Mouse (Mus musculus) liver, embryonic 12.5 days (tissue): Measurements from ENCODE around the gene Tff1. TPM values are rescaled to one million over a fixed set of nuclear protein-coding genes. Genes with fewer than 3 reads are reported as not detected.

Source experiments
- ATAC-seq: fragments of 200-750 bp; cut with Nextera tagmentation; 2 replicates; pipeline ENCODE4 v1.8.0; 2017; ENCODE audit warnings: moderate number of reproducible peaks, mild to moderate bottlenecking, moderate library complexity
- H3K27ac ChIP-seq: fragments of 300-500 bp; sonication (generic); 2 replicates; pipeline ENCODE4 v1.5.1; 2016; ENCODE audit warnings: mild to moderate bottlenecking
- H3K27me3 ChIP-seq: fragments of 300-500 bp; sonication (generic); replicated peaks from 2 replicates; pipeline ENCODE4 v1.6.1; 2016; ENCODE audit warnings: mild to moderate bottlenecking, moderate library complexity
- H3K36me3 ChIP-seq: fragments of 300-500 bp; sonication (generic); 2 replicates; pipeline ENCODE4 v1.6.1; 2016; ENCODE audit warnings: mild to moderate bottlenecking, moderate library complexity
- H3K4me1 ChIP-seq: fragments of 300-500 bp; sonication (generic); 2 replicates; pipeline ENCODE4 v1.6.1; 2016
- H3K4me2 ChIP-seq: fragments of 300-500 bp; sonication (generic); 2 replicates; pipeline ENCODE4 v1.6.1; 2016; ENCODE audit warnings: mild to moderate bottlenecking, moderate library complexity
- H3K4me3 ChIP-seq: fragments of 300-500 bp; sonication (generic); 2 replicates; pipeline ENCODE4 v1.5.1; 2016; ENCODE audit warnings: mild to moderate bottlenecking, moderate library complexity
- H3K9ac ChIP-seq: fragments of 300-500 bp; sonication (generic); 2 replicates; pipeline ENCODE4 v1.6.1; 2016; ENCODE audit warnings: mild to moderate bottlenecking, moderate library complexity
- H3K9me3 ChIP-seq: fragments of 300-500 bp; sonication (generic); replicated peaks from 2 replicates; pipeline ENCODE4 v1.6.1; 2016; ENCODE audit warnings: mild to moderate bottlenecking, moderate library complexity
- WGBS: fragments of 180-500 bp; shearing (Covaris S2); methylation state at CpG from one replicate; pipeline ENCODE4 v1.1.7; 2016; ENCODE audit not compliant: insufficient replicate concordance; 5-methylcytosine and 5-hydroxymethylcytosine counted together
- polyA plus RNA-seq: library from polyadenylated mRNA; unstranded; fragments of >200 nt; fragmentation: Nextera tagmentation; extraction: Ambion mirVana; gene quantifications from 2 replicates; pipeline ENCODE4 v1.2.1, GENCODE M21; 2016

Tff1 gene
- polyA plus RNA-seq, 1 experiment from 2014 or later: 0.46 TPM

DNA sequence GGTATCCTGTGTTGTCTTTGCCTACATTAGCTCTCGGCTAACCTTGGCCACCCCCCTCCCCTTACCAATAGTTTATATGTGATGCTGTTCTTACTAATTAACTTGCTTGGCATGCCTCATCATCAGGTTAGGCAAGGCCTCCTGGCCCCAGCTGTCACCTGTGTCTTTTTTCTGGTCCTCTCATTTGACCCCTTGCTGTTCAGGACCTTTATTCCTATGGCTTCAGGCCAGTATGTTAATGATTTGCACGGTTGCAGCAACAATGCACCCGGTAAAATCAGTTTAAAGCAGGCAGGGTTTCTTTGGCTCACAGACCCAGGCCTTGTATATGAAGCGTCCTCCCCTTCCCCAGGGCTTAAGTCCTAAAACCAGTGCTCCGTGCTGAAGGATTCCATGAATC lies 12.6 kb downstream of the Tff1 start:
- Histone ChIP-seq H3K4me3 (no peak overlapping the region), H3K4me1 (0 out of 2 replicates have a peak, but pooled peaks cover 3% of the 10 kb centered on the region), H3K9me3 (no peaks in the 10 kb centered on the region), H3K36me3 (no peaks in the 10 kb centered on the region), H3K4me2 (no peak overlapping the region), H3K9ac (no peak overlapping the region), H3K27me3 (no peaks in the 10 kb centered on the region), H3K27ac (no peak overlapping the region)
- ATAC-seq: 0 out of 2 replicates have a peak, but pooled peaks have one; percentile 24
- WGBS: 64% methylated on average over 5 of the region's 5 CpGs

DNA sequence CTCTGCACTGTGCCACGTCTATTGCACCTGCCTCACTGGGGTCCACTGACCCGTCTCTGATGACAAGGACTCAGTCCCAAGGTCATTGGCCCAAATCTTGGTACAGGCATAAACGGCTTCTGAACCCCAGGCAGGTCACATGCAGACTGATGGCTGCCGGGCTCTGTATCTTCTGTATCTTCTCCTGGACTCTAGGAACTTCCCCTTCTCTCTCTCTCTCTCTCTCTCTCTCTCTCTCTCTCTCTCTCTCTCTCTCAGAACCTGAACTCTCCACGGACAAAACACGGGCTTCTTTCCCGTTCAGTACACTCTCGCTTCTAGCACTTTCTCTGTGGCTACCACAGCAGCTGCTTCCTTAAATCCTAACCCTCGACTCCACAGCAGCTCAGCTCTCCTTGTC lies 19.1 kb downstream of the Tff1 start:
- H3K9ac ChIP-seq: no peak overlapping the region
- H3K4me2 ChIP-seq: no peak overlapping the region
- H3K27ac ChIP-seq: no peak overlapping the region
- H3K36me3 ChIP-seq: no peaks in the 10 kb centered on the region
- H3K9me3 ChIP-seq: no peaks in the 10 kb centered on the region
- 0 out of 2 replicates have a peak, but pooled peaks cover 6% of the 10 kb centered on the region for H3K27me3 ChIP-seq
- no peak overlapping the region for H3K4me3 ChIP-seq
- 47% methylated on average over 9 of the region's 9 CpGs for WGBS
- H3K4me1 ChIP-seq: no peaks in the 10 kb centered on the region
- no peak for ATAC-seq

- 0 out of 2 replicates have a peak, but pooled peaks cover 6% of the 10 kb centered on the region for H3K27me3 ChIP-seq
- no peaks in the 10 kb centered on the region for H3K4me1 ChIP-seq
- H3K27ac ChIP-seq: no peak within 1 kb of the TSS
- no peak for ATAC-seq
- 61% methylated on average over 15 of the region's 15 CpGs for WGBS
- no peaks in the 10 kb centered on the region for H3K9me3 ChIP-seq
- no peaks in the 10 kb centered on the region for H3K36me3 ChIP-seq
- H3K9ac ChIP-seq: no peak within 1 kb of the TSS
- no peak within 1 kb of the TSS for H3K4me3 ChIP-seq
- H3K4me2 ChIP-seq: no peak within 1 kb of the TSS
Measured at GRCm38 (mm10) chr17:31144040-31145037, 20.7 kb downstream of the Tff1 start, which contains the start of gene Tff2. Tff2 (minus strand) TSS chr17:31144282.

- ATAC-seq: no peak
- no peak overlapping the region for H3K9ac ChIP-seq
- no peaks in the 10 kb centered on the region for H3K36me3 ChIP-seq
- H3K9me3 ChIP-seq: no peaks in the 10 kb centered on the region
- H3K27me3 ChIP-seq: peaks cover 6% of the 10 kb centered on the region; the same call in 1 of the 2 replicates
- H3K4me2 ChIP-seq: no peak overlapping the region
- H3K27ac ChIP-seq: no peak overlapping the region
- 76% methylated on average over 7 of the region's 7 CpGs for WGBS
- H3K4me1 ChIP-seq: no peaks in the 10 kb centered on the region
- no peak overlapping the region for H3K4me3 ChIP-seq
Measured at GRCm38 (mm10) chr17:31142116-31142515, 23.0 kb downstream of the Tff1 start.

- Histone ChIP-seq H3K4me1 (peaks cover 9% of the 10 kb centered on the region; the same call in 1 of the 2 replicates), H3K9ac (no peak overlapping the region), H3K27me3 (peaks cover 6% of the 10 kb centered on the region; the same call in 1 of the 2 replicates), H3K27ac (no peak overlapping the region), H3K4me3 (no peak overlapping the region), H3K9me3 (no peaks in the 10 kb centered on the region), H3K4me2 (no peak overlapping the region), H3K36me3 (no peaks in the 10 kb centered on the region)
- ATAC-seq: no peak
- 9% methylated on average over 5 of the region's 5 CpGs for whole genome bisulfite sequencing
Measured at GRCm38 (mm10) chr17:31138398-31138797, 26.7 kb downstream of the Tff1 start.

- 57% methylated on average over 1 of the region's 1 CpGs for WGBS
- H3K9me3 ChIP-seq: no peaks in the 10 kb centered on the region
- H3K4me1 ChIP-seq: peaks cover 9% of the 10 kb centered on the region; the same call in 1 of the 2 replicates
- no peak for ATAC-seq
- H3K4me3 ChIP-seq: no peak overlapping the region
- no peak overlapping the region for H3K9ac ChIP-seq
- no peaks in the 10 kb centered on the region for H3K36me3 ChIP-seq
- no peak overlapping the region for H3K4me2 ChIP-seq
- H3K27ac ChIP-seq: no peak overlapping the region
- no peaks in the 10 kb centered on the region; the same call in 1 of the 2 replicates for H3K27me3 ChIP-seq
Measured at GRCm38 (mm10) chr17:31136821-31137220, 28.3 kb downstream of the Tff1 start.

DNA sequence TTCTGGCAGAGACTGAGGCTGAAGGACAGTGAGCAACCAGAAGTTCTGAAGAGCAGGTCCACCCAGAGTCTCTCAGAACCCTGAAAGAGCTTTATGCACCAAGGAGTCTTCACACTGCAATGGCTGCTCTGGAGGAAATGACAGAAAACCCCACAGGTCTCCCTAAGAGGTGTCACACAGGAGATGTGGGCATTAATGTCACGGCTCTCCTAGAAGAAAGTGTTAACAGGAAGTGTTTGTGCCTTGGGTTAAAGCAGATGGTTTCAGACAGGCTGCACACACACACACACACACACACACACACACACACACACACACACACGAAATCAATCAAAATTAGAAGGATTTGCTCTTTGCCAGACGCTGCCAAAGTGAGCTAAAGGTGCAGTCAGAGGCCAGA lies 28.8 kb downstream of the Tff1 start:
- Histone ChIP-seq H3K4me1 (peaks cover 9% of the 10 kb centered on the region; the same call in 1 of the 2 replicates), H3K4me2 (no peak overlapping the region), H3K27me3 (peaks cover 1% of the 10 kb centered on the region; the same call in 1 of the 2 replicates), H3K27ac (no peak overlapping the region), H3K9ac (no peak overlapping the region), H3K4me3 (no peak overlapping the region), H3K36me3 (no peaks in the 10 kb centered on the region), H3K9me3 (no peaks in the 10 kb centered on the region)
- WGBS: 26% methylated on average over 3 of the region's 3 CpGs
- ATAC-seq: no peak

DNA sequence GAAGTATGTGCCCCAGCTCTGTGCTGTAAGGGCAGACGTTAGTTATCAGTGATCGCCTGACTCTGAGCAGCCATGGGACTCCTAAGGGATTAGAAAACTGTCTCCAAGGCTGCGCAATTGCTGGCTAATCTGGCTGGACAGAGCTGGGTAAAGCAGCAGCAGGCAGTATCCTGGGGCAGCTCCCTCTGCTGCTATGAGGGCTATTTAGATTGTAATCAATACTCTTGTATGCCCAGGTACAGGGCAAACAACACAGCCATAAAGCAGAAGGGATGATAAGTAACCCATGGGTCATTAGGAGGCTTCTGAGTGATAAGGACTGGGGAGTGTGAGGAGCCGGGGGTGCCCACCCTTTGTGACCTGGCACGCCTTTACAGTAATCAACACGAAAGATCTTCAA lies 30.2 kb downstream of the Tff1 start:
- no peak overlapping the region for H3K4me2 ChIP-seq

GRCm38 (mm10) chr17:31133776-31134175 lies 31.3 kb downstream of the Tff1 start:
- Histone ChIP-seq H3K4me3 (no peak overlapping the region), H3K27ac (no peak overlapping the region), H3K4me1 (peaks cover 9% of the 10 kb centered on the region; the same call in 1 of the 2 replicates), H3K4me2 (0 out of 2 replicates have a peak overlapping the region, but pooled peaks have one; percentile 6), H3K27me3 (peaks cover 11% of the 10 kb centered on the region; the same call in 1 of the 2 replicates), H3K36me3 (no peaks in the 10 kb centered on the region), H3K9me3 (no peaks in the 10 kb centered on the region), H3K9ac (no peak overlapping the region)
- ATAC-seq: peak; percentile 57
- WGBS: 54% methylated on average over 15 of the region's 15 CpGs

More for the DNA sequence above, 30.2 kb downstream of the Tff1 start:
- Histone ChIP-seq H3K9ac (no peak overlapping the region), H3K36me3 (no peaks in the 10 kb centered on the region), H3K9me3 (no peaks in the 10 kb centered on the region), H3K4me1 (peaks cover 9% of the 10 kb centered on the region; the same call in 1 of the 2 replicates), H3K27me3 (peaks cover 7% of the 10 kb centered on the region; the same call in 1 of the 2 replicates), H3K27ac (no peak overlapping the region), H3K4me3 (no peak overlapping the region)
- WGBS: 53% methylated on average over 6 of the region's 6 CpGs
- ATAC-seq: no peak

GRCm38 (mm10) chr17:31131269-31131821 lies 33.7 kb downstream of the Tff1 start:
- Histone ChIP-seq H3K9ac (no peak overlapping the region), H3K4me2 (no peak overlapping the region), H3K27me3 (peaks cover 31% of the 10 kb centered on the region), H3K4me3 (no peak overlapping the region), H3K36me3 (no peaks in the 10 kb centered on the region), H3K27ac (no peak overlapping the region), H3K9me3 (no peaks in the 10 kb centered on the region), H3K4me1 (peaks cover 9% of the 10 kb centered on the region; the same call in 1 of the 2 replicates)
- no peak for ATAC-seq
- 62% methylated on average over 10 of the region's 10 CpGs for WGBS

DNA sequence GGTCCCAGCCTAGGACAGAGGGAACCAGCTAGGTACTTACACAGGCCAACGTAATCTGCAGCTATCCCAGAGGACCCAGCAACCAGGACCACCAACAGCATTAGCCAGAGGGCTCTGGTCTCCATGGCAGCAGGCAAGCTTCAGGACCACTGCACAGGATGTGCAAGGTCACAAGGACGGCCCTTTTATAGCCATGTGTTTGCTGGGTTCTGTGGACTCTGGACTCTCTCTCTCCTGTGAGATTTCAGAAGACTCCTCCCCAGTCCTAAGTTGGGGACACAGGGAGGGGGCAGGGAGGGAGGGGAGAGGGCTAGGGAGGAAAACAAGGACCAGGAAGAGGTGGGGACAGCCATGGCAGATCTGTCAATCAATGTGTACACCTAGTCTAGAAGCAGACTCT lies 35.6 kb downstream of the Tff1 start, which contains the start of gene Tff3:
TSS of gene Tff3 (minus strand) at position 195 of the 400 bp plus-strand sequence.
- WGBS: 30% methylated on average over 2 of the region's 2 CpGs
- peak; percentile 30; the same call in 1 of the 2 replicates for ATAC-seq
- no peaks in the 10 kb centered on the region for H3K9me3 ChIP-seq
- no peaks in the 10 kb centered on the region for H3K36me3 ChIP-seq
- H3K4me1 ChIP-seq: 0 out of 2 replicates have a peak, but pooled peaks cover 5% of the 10 kb centered on the region
- H3K4me3 ChIP-seq: no peak within 1 kb of the TSS
- H3K9ac ChIP-seq: no peak within 1 kb of the TSS
- peaks cover 42% of the 10 kb centered on the region for H3K27me3 ChIP-seq
- no peak within 1 kb of the TSS for H3K4me2 ChIP-seq
- no peak within 1 kb of the TSS for H3K27ac ChIP-seq
